Mouse (Mus musculus): ENCODE data around the gene Myo9b.

The Myo9b gene

GRCm38 (mm10) chr8:71366771-71367528 is 94.4 kb downstream of the Myo9b start, which contains the start of gene Use1:
TSS of gene Use1 (plus strand) at chr8:71366848.
- DNase-seq (ENCODE audit: low read depth, low spot score): peak; percentile 98

GRCm38 (mm10) chr8:71367529-71368176 is 95.1 kb downstream of the Myo9b start:
- DNase-seq (ENCODE audit: low read depth, low spot score): no peak

- DNase-seq (ENCODE audit: low read depth, low spot score): no peak
Measured at GRCm38 (mm10) chr8:71368366-71368765, 95.9 kb downstream of the Myo9b start.

- no peak for DNase-seq (ENCODE audit: low read depth, low spot score)
Measured at GRCm38 (mm10) chr8:71369040-71369718, 96.7 kb downstream of the Myo9b start.

GRCm38 (mm10) chr8:71370711-71371235 is 98.3 kb downstream of the Myo9b start:
- DNase-seq (ENCODE audit: low read depth, low spot score): no peak

- DNase-seq (ENCODE audit: low read depth, low spot score): peak; percentile 100
Measured at GRCm38 (mm10) chr8:71371236-71371848, 98.8 kb downstream of the Myo9b start, which contains the start of gene Ocel1. TSS of gene Ocel1 (plus strand) at chr8:71371298.

- DNase-seq (ENCODE audit: low read depth, low spot score): no peak
Measured at GRCm38 (mm10) chr8:71372427-71372826, 99.9 kb downstream of the Myo9b start.

GRCm38 (mm10) chr8:71373000-71373399 is 100.5 kb downstream of the Myo9b start:
- no peak for DNase-seq (ENCODE audit: low read depth, low spot score)

- DNase-seq (ENCODE audit: low read depth, low spot score): peak; percentile 62
Measured at GRCm38 (mm10) chr8:71374616-71375206, 102.2 kb downstream of the Myo9b start.

GRCm38 (mm10) chr8:71375581-71376422 is 103.3 kb downstream of the Myo9b start:
- DNase-seq (ENCODE audit: low read depth, low spot score): peak; percentile 95

- DNase-seq (ENCODE audit: low read depth, low spot score): no peak
Measured at GRCm38 (mm10) chr8:71376423-71377030, 104.0 kb downstream of the Myo9b start.

- DNase-seq (ENCODE audit: low read depth, low spot score): no peak
Measured at GRCm38 (mm10) chr8:71379008-71379407, 106.5 kb downstream of the Myo9b start.

GRCm38 (mm10) chr8:71379512-71380075 is 107.1 kb downstream of the Myo9b start:
- DNase-seq (ENCODE audit: low read depth, low spot score): no peak

- peak; percentile 45 for DNase-seq (ENCODE audit: low read depth, low spot score)
Measured at GRCm38 (mm10) chr8:71380178-71381171, 108.0 kb downstream of the Myo9b start.

GRCm38 (mm10) chr8:71381421-71381970 is 109.0 kb downstream of the Myo9b start, which contains the start of gene Nr2f6:
TSS of gene Nr2f6 (minus strand) at chr8:71381960.
- DNase-seq (ENCODE audit: low read depth, low spot score): peak; percentile 85

GRCm38 (mm10) chr8:71381971-71382961 is 109.8 kb downstream of the Myo9b start:
- DNase-seq (ENCODE audit: low read depth, low spot score): peak; percentile 86

GRCm38 (mm10) chr8:71383396-71383795 is 110.9 kb downstream of the Myo9b start:
- DNase-seq (ENCODE audit: low read depth, low spot score): no peak
